Mouse (Mus musculus) urinary bladder, postnatal 25 days (tissue): ENCODE results near the gene Proser3.

Experiments
- DNase-seq: peaks from one replicate; pipeline ENCODE4 v3.0.0; 2022; ENCODE audit warnings: low spot score

Gene Proser3

GRCm38 (mm10) chr7:30490251-30490956, 61.7 kb downstream of the Proser3 start:
- peak; percentile 15 for DNase-seq
